Mouse (Mus musculus) right cerebral cortex, postnatal 14 days (tissue): Measurements from ENCODE around the gene Stx1a.
"Not testable (repeated sequence)": the region's sequence is repeated elsewhere in the genome, so short reads cannot be mapped to it uniquely, and the experiment has no call there.

Source experiments
- DNase-seq: peaks from one replicate; pipeline ENCODE4 v3.0.0; 2022

Gene Stx1a

GRCm38 (mm10) chr5:135042105-135042788, 19.0 kb downstream of the Stx1a start:
- DNase-seq: no peak

GRCm38 (mm10) chr5:135044575-135044974, 21.3 kb downstream of the Stx1a start:
- no peak for DNase-seq

- no peak for DNase-seq
Observed at GRCm38 (mm10) chr5:135048539-135048938, 25.3 kb downstream of the Stx1a start.

GRCm38 (mm10) chr5:135049268-135049667, 26.0 kb downstream of the Stx1a start:
- not testable (repeated sequence) for DNase-seq

- DNase-seq: no peak
Observed at GRCm38 (mm10) chr5:135053356-135053755, 30.1 kb downstream of the Stx1a start.

GRCm38 (mm10) chr5:135063629-135064381, 40.5 kb downstream of the Stx1a start, which contains the start of gene Dnajc30:
Gene Dnajc30 (plus strand): TSS chr5:135064202.
- peak; percentile 99 for DNase-seq

- DNase-seq: no peak
Observed at GRCm38 (mm10) chr5:135064382-135064766, 41.1 kb downstream of the Stx1a start.

GRCm38 (mm10) chr5:135064909-135065446, 41.7 kb downstream of the Stx1a start, which contains the start of gene Bud23:
Gene Bud23 (minus strand): TSS chr5:135064959.
- DNase-seq: not testable (repeated sequence)

- DNase-seq: no peak
Observed at GRCm38 (mm10) chr5:135066008-135066407, 42.7 kb downstream of the Stx1a start.

- no peak for DNase-seq
Observed at GRCm38 (mm10) chr5:135070448-135070847, 47.2 kb downstream of the Stx1a start.

- DNase-seq: no peak
Observed at GRCm38 (mm10) chr5:135072061-135072460, 48.8 kb downstream of the Stx1a start.

- DNase-seq: no peak
Observed at GRCm38 (mm10) chr5:135072720-135073119, 49.4 kb downstream of the Stx1a start.

GRCm38 (mm10) chr5:135073349-135074150, 50.3 kb downstream of the Stx1a start:
- no peak for DNase-seq

GRCm38 (mm10) chr5:135075655-135076054, 52.4 kb downstream of the Stx1a start:
- no peak for DNase-seq

- no peak for DNase-seq
Observed at GRCm38 (mm10) chr5:135076368-135076767, 53.1 kb downstream of the Stx1a start.

GRCm38 (mm10) chr5:135076931-135077505, 53.7 kb downstream of the Stx1a start:
- peak; percentile 47 for DNase-seq

- peak; percentile 97 for DNase-seq
Observed at GRCm38 (mm10) chr5:135077564-135078481, 54.5 kb downstream of the Stx1a start, which contains the start of gene Vps37d. Gene Vps37d (minus strand): TSS chr5:135078266.

GRCm38 (mm10) chr5:135078482-135078810, 55.2 kb downstream of the Stx1a start:
- DNase-seq: no peak

GRCm38 (mm10) chr5:135079578-135079977, 56.3 kb downstream of the Stx1a start:
- DNase-seq: no peak

GRCm38 (mm10) chr5:135080539-135080938, 57.3 kb downstream of the Stx1a start:
- no peak for DNase-seq

- DNase-seq: no peak
Observed at GRCm38 (mm10) chr5:135086871-135087270, 63.6 kb downstream of the Stx1a start.

GRCm38 (mm10) chr5:135089653-135090052, 66.4 kb downstream of the Stx1a start, which contains the start of gene Mlxipl:
Gene Mlxipl (plus strand): TSS chr5:135089890.
- DNase-seq: no peak
